Mouse (Mus musculus) midbrain, postnatal 0 days (tissue): ENCODE results near the gene Tmem88b. TPM values are rescaled to one million over a fixed set of nuclear protein-coding genes. Genes with fewer than 3 reads are reported as not detected.
A peak's percentile ranks its signal among the peaks of the same experiment; 100 is the strongest.

ENCODE experiments used
- ATAC-seq: fragments of 200-750 bp; cut with Nextera tagmentation; 2 replicates; pipeline ENCODE4 v1.8.0; 2017; ENCODE audit warnings: moderate number of reproducible peaks, mild to moderate bottlenecking, moderate TSS enrichment, moderate library complexity; ENCODE audit not compliant: low FRiP score
- DNase-seq: peaks from one replicate; pipeline ENCODE4 v3.0.0-alpha.2; 2015; ENCODE audit warnings: low spot score
- H3K27ac ChIP-seq: fragments of 300-500 bp; sonication (generic); 2 replicates; pipeline ENCODE4 v1.5.1; 2014; ENCODE audit warnings: low read depth, mild to moderate bottlenecking, low read length, mixed read lengths
- H3K27me3 ChIP-seq: fragments of 300-500 bp; sonication (generic); 2 replicates; pipeline ENCODE4 v1.6.1; 2014; ENCODE audit warnings: low read length, control low read depth, mixed read lengths; ENCODE audit not compliant: insufficient read depth
- H3K36me3 ChIP-seq: fragments of 300-500 bp; sonication (generic); 2 replicates; pipeline ENCODE4 v1.6.1; 2014; ENCODE audit warnings: low read length, control low read depth, mixed read lengths; ENCODE audit not compliant: insufficient read depth
- H3K4me1 ChIP-seq: fragments of 300-500 bp; sonication (generic); 2 replicates; pipeline ENCODE4 v1.6.1; 2014; ENCODE audit warnings: mild to moderate bottlenecking, control low read depth, antibody characterized with exemption, low read length, mixed read lengths; ENCODE audit not compliant: insufficient read depth
- H3K4me2 ChIP-seq: fragments of 300-500 bp; sonication (generic); 2 replicates; pipeline ENCODE4 v1.6.1; 2014; ENCODE audit warnings: low read depth, mild to moderate bottlenecking, low read length, mixed read lengths; ENCODE audit not compliant: poor library complexity, severe bottlenecking
- H3K4me3 ChIP-seq: fragments of 300-500 bp; sonication (generic); 2 replicates; pipeline ENCODE4 v1.5.1; 2014; ENCODE audit warnings: low read depth, mild to moderate bottlenecking, low read length, moderate library complexity
- H3K9ac ChIP-seq: fragments of 300-500 bp; sonication (generic); replicated peaks from 2 replicates; pipeline ENCODE4 v1.6.1; 2014; ENCODE audit warnings: mild to moderate bottlenecking, low read length, moderate library complexity, mixed read lengths; ENCODE audit not compliant: poor library complexity, severe bottlenecking
- H3K9me3 ChIP-seq: fragments of 300-500 bp; sonication (generic); 2 replicates; pipeline ENCODE4 v1.6.1; 2016; ENCODE audit warnings: low read length, control low read depth
- CTCF ChIP-seq: IDR thresholded peaks from 2 replicates; pipeline ENCODE4 v1.5.1; 2016; ENCODE audit warnings: antibody characterized with exemption, mild to moderate bottlenecking
- WGBS: fragments of 180-500 bp; shearing (Covaris S2); extraction: QIAGEN DNeasy Blood & Tissue Kit; methylation state at CpG from one replicate; pipeline ENCODE4 v1.1.7; 2014; 5-methylcytosine and 5-hydroxymethylcytosine counted together
- polyA plus RNA-seq: library from polyadenylated mRNA; unstranded; fragments of >200 nt; fragmentation: Nextera tagmentation; extraction: Ambion mirVana; gene quantifications from 2 replicates; pipeline ENCODE4 v1.2.1, GENCODE M21; 2015
- total RNA-seq: library from RNA; depleted of rRNA; stranded (reverse); fragments of >200 nt; gene quantifications from 2 replicates; pipeline ENCODE4 v1.2.3, GENCODE M21; 2014

The Tmem88b gene
- total and polyA plus RNA-seq, 2 experiments from 2014 or later: 0.56 to 0.66 TPM

DNA sequence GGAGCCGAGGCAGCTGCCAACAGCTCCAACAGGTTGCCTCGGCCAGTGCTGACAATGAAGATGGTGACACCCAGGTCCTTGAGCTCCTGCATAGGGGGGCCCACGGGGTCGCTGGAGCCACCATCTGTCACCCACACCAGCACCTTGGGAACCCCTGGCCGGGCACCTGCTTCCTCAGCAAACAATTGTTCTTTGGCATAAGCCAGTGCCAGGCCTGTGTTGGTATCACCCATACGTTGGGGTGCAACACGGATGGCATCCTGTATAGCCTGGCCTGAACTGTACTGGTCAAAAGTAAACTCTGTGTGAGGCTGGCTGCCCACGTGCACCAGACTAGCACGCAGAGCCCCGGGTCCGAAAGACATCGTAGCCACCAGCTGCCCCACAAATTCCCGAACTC is 12.9 kb downstream of the Tmem88b start:
- Histone ChIP-seq H3K9ac (no peak overlapping the region), H3K4me1 (peaks cover 4% of the 10 kb centered on the region; the same call in 1 of the 2 replicates), H3K4me2 (no peak overlapping the region), H3K36me3 (no peaks in the 10 kb centered on the region), H3K27ac (no peak overlapping the region), H3K9me3 (no peaks in the 10 kb centered on the region), H3K27me3 (no peaks in the 10 kb centered on the region), H3K4me3 (no peak overlapping the region)
- ATAC-seq (no peak), DNase-seq (no peak)
- WGBS: 85% methylated on average over 13 of the region's 13 CpGs
- no peak for TF ChIP-seq CTCF

DNA sequence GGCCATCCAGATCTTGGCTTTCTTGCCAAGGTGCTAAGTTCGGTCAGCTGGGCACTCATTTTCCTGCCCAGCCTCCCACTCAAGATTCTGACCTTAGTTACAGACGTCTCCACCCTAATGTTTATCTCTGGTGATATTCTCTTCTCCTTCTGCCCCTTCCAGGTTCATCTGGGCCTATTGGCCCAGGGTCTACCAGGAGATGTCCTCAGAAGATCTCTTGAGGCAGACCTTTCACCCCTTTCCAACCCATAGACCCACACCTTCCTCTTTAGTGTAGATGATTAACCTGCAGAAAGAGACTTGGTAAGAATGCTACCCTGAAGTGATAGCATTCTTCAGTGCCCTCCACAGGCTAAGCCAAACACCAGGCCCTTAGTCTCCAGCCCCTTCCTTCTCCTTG is 14.0 kb downstream of the Tmem88b start:
- no peak overlapping the region for H3K27ac ChIP-seq
- H3K9me3 ChIP-seq: no peaks in the 10 kb centered on the region
- H3K9ac ChIP-seq: no peak overlapping the region
- TF ChIP-seq CTCF: no peak
- peaks cover 4% of the 10 kb centered on the region; the same call in 1 of the 2 replicates for H3K4me1 ChIP-seq
- DNase-seq: no peak
- no peak for ATAC-seq
- H3K27me3 ChIP-seq: no peaks in the 10 kb centered on the region
- WGBS: 86% methylated on average over 2 of the region's 2 CpGs
- H3K36me3 ChIP-seq: no peaks in the 10 kb centered on the region
- no peak overlapping the region for H3K4me2 ChIP-seq
- no peak overlapping the region for H3K4me3 ChIP-seq

DNA sequence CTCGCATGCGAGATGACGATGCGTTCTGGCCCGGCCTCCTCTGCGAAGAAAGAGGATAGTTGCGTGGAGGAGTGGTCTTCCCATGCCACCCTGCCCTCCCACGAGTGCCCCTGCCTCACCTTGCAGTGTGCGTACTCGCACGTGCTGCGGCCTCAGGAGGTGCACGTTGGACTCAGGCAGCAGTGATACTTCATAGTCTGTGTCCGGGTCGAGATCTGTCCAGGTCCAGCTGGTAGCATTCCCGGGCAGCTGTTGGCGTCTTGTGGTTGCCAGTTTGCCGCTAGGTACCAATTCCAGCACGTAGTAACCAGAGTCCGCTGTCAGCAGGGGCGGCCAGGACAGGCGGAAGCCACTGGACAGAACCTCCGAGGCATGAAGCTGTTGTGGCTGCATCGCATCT is 15.0 kb downstream of the Tmem88b start:
- Histone ChIP-seq H3K4me1 (peaks cover 4% of the 10 kb centered on the region; the same call in 1 of the 2 replicates), H3K36me3 (no peaks in the 10 kb centered on the region), H3K27ac (peak overlapping the region; percentile 72; the same call in 1 of the 2 replicates), H3K27me3 (no peaks in the 10 kb centered on the region), H3K4me2 (peak overlapping the region; percentile 64), H3K4me3 (peak overlapping the region; percentile 41), H3K9me3 (no peaks in the 10 kb centered on the region), H3K9ac (peak overlapping the region; percentile 59; the same call in 1 of the 2 replicates)
- DNase-seq: no peak
- WGBS: 40% methylated on average over 24 of the region's 24 CpGs
- ATAC-seq: no peak; the same call in 1 of the 2 replicates
- TF ChIP-seq CTCF: no peak

DNA sequence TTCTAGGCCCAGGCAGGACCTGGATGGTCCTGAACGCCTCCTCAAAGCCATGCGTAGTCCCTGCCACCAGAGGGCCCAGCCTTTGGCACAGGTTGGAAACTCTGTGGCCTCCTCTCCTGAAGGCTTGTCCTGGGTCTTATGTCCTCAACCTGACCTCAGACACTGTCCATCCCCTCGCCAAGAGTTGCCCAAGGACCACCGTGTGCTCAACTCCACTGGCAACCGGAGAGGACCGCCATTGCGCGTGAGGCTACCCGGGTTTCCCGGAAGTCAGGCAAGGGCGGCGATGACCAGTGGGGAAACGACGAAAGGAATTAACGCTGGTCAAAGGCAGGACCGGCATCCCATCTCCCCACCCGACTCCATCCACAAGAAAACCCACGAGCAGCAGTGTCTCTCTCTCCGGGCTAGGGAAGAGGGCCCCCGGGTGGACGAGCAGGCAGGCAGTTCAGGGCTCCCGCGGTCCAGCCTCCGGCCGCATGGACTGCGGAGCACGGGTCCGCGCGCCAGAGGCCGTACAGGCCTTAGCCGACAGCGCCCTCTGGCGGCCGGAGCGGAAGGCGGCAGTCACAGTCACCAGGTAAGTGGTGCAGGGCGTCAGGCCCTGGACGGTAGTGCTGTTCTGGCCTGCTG is 15.7 kb downstream of the Tmem88b start:
- no peaks in the 10 kb centered on the region for H3K27me3 ChIP-seq
- H3K36me3 ChIP-seq: no peaks in the 10 kb centered on the region
- H3K4me2 ChIP-seq: peak overlapping the region; percentile 64
- H3K4me1 ChIP-seq: peaks cover 3% of the 10 kb centered on the region; the same call in 1 of the 2 replicates
- DNase-seq (peak; percentile 83), ATAC-seq (peak; percentile 77)
- under 1% methylated on average over 39 of the region's 39 CpGs for WGBS
- H3K27ac ChIP-seq: peak overlapping the region; percentile 72
- H3K4me3 ChIP-seq: peak overlapping the region; percentile 41
- no peaks in the 10 kb centered on the region for H3K9me3 ChIP-seq
- TF ChIP-seq CTCF: peak; percentile 97
- H3K9ac ChIP-seq: peak overlapping the region; percentile 59

DNA sequence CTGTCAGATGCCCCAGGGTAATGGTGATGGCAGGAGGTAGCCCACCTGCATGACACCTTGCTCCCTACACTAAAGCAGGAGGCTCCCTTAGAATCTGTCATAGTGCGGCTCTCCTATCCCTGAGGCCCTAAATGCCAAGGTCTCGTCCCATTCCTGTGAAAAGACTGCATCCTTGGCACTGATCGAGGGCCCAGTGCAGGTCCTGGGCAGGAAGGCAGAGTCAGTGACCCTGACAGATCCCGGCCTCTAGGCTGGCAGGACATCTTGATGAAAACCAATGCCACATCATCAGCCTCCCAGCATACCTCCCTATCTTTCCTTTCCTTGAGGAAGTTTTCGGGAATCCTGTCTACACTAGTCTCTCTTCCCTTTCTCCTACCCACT is 16.2 kb downstream of the Tmem88b start:
- peak overlapping the region; percentile 64 for H3K4me2 ChIP-seq
- TF ChIP-seq CTCF: no peak
- no peaks in the 10 kb centered on the region for H3K9me3 ChIP-seq
- no peaks in the 10 kb centered on the region for H3K4me1 ChIP-seq
- H3K4me3 ChIP-seq: peak overlapping the region; percentile 41
- no peak for ATAC-seq
- no peak for DNase-seq
- 66% methylated on average over 5 of the region's 5 CpGs for WGBS
- no peak overlapping the region for H3K27ac ChIP-seq
- H3K9ac ChIP-seq: peak overlapping the region; percentile 59; the same call in 1 of the 2 replicates
- H3K36me3 ChIP-seq: no peaks in the 10 kb centered on the region
- no peaks in the 10 kb centered on the region for H3K27me3 ChIP-seq

DNA sequence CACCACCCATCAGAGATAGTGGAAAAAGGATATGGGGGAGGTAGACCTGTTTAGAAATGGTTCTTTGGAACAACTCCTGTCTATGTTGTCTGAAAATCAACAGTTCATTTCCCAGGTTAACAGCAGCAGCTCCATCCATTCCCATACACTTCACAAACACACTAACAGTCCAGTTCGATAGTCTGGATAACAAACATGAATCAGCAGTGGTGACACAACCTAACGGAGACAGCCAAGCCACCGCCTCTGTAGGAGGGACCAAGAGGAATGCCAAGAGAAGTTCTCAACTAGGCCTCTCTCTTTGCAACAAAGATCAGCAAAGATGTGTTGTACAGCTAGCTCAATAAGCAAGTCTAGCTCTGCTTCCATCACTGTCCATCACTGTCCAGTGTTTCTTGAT is 23.3 kb downstream of the Tmem88b start:
- Histone ChIP-seq H3K4me2 (no peak overlapping the region), H3K9ac (no peak overlapping the region), H3K4me1 (peaks cover 10% of the 10 kb centered on the region), H3K4me3 (no peak overlapping the region), H3K36me3 (no peaks in the 10 kb centered on the region), H3K27ac (no peak overlapping the region), H3K27me3 (no peaks in the 10 kb centered on the region), H3K9me3 (no peaks in the 10 kb centered on the region)
- no peak for TF ChIP-seq CTCF
- no peak for DNase-seq
- ATAC-seq: no peak
- whole genome bisulfite sequencing: 92% methylated on average over 3 of the region's 3 CpGs
